Mouse (Mus musculus): ENCODE measurements around the gene Cd200.
A peak's percentile ranks its signal among the peaks of the same experiment; 100 is the strongest.

The Cd200 gene

GRCm38 (mm10) chr16:45344879-45345278 is 64.0 kb downstream of the Cd200 start:
- DNase-seq (ENCODE audit: inconsistent age in 2 of 2, low spot score in 1 of 2), result no peak

GRCm38 (mm10) chr16:45336478-45336877 is 72.4 kb downstream of the Cd200 start:
- no peak for DNase-seq (ENCODE audit: inconsistent age in 2 of 2, low spot score in 1 of 2)

- DNase-seq (ENCODE audit: inconsistent age in 2 of 2, low spot score in 1 of 2), result no peak
Observed at GRCm38 (mm10) chr16:45334891-45335290, 74.0 kb downstream of the Cd200 start.

- DNase-seq (ENCODE audit: inconsistent age in 2 of 2, low spot score in 1 of 2), result no peak
Observed at GRCm38 (mm10) chr16:45334376-45334765, 74.5 kb downstream of the Cd200 start.

GRCm38 (mm10) chr16:45333678-45334375 is 75.0 kb downstream of the Cd200 start:
- DNase-seq (ENCODE audit: inconsistent age in 2 of 2, low spot score in 1 of 2), result peak in 1 of 2 experiments; percentile 34

DNA sequence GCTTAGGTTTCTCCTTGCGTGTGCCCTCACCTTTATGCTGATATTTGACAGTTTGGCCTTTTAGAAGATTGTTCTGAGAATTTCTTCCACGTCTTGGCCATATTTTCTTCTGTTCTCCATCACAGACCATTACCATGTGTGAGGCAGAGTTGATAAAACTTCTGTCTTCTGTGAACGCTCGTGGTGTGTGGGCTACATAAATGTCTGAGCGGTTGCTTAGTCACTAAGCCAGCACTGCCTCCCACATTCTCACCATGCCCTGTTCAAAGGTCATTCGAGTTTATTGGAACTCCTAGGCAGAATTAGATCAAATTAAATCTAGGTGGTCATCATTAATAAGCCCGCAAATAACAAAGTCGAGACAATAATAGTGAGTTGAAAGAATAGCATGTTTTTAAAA is 76.3 kb downstream of the Cd200 start:
- no peak for DNase-seq (ENCODE audit: inconsistent age in 2 of 2, low spot score in 1 of 2)
